Mouse (Mus musculus) urinary bladder, postnatal 10 days (tissue): Measurements from ENCODE around the gene Nelfb.

ENCODE experiments used
- DNase-seq: peaks from one replicate; pipeline ENCODE4 v3.0.0; 2022; ENCODE audit warnings: low spot score

Nelfb gene

DNA sequence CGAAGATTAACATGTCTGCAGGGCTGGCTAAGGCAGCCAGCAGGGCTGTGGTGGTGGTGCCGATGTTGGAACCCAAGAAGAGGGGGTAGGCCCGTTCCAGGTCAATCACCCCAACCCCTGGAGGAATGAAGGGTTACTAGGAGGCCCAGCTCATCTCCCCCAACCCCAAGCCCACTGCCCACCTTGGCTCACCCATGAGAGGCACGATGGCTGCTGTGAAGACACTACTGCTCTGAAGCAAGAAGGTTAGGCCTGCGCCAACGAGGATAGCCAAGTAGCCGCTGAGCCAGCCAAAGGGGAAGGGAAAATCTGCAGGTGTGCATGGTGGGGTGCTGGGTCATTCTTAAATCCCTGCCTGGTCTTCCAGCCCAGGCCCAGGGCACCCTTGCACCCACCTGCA lies 19.3 kb upstream of the Nelfb start:
- DNase-seq, result no peak

DNA sequence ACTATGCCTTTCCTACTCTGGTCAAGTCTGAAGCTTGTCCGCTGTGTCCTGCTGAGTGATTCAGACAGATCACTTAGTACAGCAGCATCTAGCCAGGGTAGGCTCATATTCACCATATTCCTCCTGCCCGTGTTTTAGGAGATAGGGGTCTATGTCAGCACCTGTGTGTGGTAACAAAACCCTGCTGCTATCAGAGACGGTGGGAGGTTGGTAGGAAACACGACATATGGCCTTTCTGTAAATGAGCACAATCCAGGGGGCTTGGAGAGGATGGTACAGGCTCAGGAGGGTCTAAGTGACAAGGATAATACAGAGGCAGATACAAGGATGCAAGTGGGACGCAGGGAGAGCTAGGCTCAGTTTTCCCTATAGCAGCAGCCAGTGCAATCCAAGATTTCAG lies 18.3 kb upstream of the Nelfb start:
- no peak for DNase-seq

GRCm38 (mm10) chr2:25228995-25229530 lies 17.8 kb upstream of the Nelfb start:
- DNase-seq, result no peak

GRCm38 (mm10) chr2:25228431-25228889 lies 17.2 kb upstream of the Nelfb start:
- peak; percentile 79 for DNase-seq

GRCm38 (mm10) chr2:25227406-25227805 lies 16.1 kb upstream of the Nelfb start:
- DNase-seq, result no peak

DNA sequence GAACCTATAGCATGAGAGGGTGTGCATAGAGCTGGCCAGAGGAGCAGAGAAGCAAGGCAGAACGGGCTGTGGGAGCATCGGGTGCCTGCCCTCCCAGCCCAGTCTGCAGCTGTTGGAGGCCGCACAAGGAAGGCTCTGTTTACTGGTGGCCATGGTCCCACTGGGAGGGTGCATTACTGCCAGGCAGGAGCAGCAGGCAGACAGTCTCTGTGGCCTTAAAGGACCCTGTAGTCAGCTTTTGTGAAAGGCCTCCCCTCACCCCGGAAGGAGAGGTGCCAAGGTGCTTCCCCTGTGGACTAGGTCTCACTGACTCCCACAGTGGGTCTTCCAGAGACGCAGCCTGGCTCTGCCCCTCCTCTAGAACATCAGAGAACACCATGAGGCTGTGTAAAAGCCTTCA lies 15.6 kb upstream of the Nelfb start:
- DNase-seq, result no peak

DNA sequence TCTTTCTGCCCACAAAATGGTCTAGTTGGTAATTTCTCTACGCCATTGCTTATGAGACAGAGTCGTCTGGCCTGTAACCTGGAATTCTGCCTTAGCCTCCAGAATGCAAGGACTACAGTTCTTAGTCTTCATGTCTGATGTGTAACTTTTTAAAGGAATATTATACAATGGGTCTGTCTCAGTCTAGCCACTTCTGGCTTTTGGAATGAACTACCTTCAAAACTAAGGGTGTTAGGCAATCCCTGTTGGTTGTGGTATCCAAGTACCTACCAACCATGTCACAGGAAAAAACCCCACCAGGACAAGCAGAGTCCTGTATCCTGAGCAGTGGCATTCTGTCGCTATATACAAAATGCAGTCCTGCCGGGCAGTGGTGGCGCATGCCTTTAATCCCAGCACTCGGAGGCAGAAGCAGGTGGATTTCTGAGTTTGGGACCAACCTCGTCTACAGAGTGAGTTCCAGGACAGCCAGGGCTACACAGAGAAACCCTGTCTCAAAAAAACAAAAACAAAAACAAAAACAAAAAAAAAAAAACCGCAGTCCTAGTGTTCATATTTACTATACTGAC lies 14.6 kb upstream of the Nelfb start:
- no peak for DNase-seq

DNA sequence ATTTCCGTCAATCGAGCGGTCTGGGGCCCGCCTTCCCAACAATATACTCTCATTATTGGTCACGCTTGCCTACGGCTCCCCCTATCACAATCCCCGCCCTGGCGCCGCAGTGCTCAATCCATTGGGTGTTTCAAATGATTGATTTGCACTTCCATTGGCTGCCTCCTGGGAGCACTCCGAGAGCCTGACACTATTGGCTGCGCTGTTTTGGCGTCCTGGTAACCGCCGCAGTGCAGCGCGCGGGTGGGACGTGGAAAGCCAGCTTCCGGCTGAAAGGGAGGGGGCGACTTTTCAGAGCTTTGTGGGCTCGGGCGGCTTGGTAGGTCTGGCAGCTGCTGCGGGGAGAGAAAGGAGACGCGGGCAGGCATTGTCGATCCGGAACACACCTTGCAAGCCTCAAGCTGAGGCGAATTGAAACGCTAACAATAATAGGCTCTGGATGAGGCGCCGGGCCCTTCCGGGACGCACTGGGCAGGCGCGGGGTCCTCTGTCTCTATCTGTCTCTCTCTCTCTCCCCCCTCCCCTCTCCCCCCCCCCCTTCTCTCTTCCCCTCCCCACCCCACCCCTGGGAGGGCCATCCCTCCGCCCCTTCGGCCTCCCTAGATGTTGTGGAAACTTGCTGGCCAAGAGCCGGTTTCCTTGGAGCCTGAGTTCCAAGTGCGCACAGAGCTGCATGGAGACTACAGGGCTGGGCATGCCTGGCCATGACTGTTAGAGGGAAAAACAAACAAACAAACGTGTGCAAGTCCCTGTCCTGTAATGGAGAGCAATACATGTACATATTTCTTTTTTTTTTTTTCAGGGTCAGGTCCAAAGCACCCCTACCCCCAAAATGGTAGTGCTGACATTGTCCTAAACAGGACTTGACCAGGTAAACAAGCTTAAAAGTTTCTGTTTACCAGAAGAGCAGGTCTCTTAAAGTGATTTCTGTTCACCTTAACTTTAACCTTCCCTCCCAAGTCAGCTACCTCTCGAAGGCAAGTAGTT lies 13.8 kb upstream of the Nelfb start:
- peak; percentile 88 for DNase-seq

- DNase-seq, result no peak
These were observed 13.1 kb upstream of the Nelfb start, which contains the start of gene Tubb4b for GRCm38 (mm10) chr2:25224492-25224765. Gene Tubb4b, minus strand, starts transcription at chr2:25224702.

- DNase-seq, result peak; percentile 46
These were observed 12.6 kb upstream of the Nelfb start for GRCm38 (mm10) chr2:25223681-25224491.

DNA sequence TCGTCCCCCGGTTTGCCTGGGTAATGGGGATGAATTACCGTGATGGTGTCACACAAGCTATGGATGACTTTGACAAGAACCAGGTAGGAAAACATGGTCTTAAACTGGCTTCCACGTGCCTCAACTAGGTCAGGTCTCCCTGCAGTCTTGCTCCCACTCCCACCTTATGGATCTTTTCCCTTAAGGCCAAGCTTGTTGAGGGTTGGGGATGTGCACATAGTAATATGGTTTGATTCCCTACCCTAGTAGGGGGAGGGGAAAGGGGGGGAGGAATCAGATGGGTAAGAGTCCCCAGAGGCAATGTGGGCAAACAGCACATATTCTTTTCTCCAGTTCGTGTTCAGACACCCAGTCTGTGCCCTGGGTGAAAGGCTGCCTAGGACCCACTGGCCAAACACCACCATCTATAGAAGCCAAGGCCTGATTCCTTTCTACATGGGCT lies 10.1 kb upstream of the Nelfb start:
- no peak for DNase-seq

GRCm38 (mm10) chr2:25218445-25218844 lies 7.2 kb upstream of the Nelfb start, which contains the start of gene Fam166a:
Gene Fam166a, plus strand, starts transcription at chr2:25218745.
- DNase-seq, result no peak

- no peak for DNase-seq
These were observed 6.4 kb upstream of the Nelfb start for GRCm38 (mm10) chr2:25217666-25218065.

- no peak for DNase-seq
These were observed 3.2 kb upstream of the Nelfb start, which contains the start of gene Stpg3 for GRCm38 (mm10) chr2:25214444-25214843. Gene Stpg3, minus strand, starts transcription at chr2:25214637.

DNA sequence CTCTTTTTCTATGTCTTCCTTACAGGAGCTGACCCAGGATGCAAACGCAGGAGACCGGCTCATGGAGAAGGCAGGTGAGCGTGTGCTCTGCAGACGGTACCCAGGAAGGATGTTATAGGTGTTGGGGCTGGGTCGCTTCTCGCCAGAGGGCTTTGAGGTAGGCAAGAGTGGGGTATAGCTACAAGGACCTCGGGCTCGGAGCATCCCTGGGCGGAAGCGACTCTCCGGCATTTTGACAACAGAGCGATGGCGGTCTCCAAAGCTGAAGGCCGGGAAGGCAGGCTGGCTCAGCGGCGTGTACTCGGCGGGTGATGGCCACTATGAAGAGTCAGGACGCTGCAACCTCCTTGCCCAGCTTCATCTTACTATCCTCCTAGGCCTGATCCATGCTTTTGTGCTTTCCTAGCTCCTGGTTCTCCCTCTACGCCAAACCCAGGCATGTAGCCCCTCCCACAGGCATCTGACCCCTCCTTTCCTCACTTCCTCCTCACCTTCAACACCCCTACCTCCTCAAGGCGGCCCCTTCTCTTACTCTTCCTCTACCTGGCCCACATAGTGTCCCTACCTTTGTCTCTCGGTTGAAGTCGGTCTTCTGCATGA lies 2.1 kb upstream of the Nelfb start:
- no peak for DNase-seq

- no peak for DNase-seq
These were observed 603 bp downstream of the Nelfb start for GRCm38 (mm10) chr2:25210686-25211085.

GRCm38 (mm10) chr2:25207593-25207992 lies 3.7 kb downstream of the Nelfb start:
- DNase-seq, result no peak

DNA sequence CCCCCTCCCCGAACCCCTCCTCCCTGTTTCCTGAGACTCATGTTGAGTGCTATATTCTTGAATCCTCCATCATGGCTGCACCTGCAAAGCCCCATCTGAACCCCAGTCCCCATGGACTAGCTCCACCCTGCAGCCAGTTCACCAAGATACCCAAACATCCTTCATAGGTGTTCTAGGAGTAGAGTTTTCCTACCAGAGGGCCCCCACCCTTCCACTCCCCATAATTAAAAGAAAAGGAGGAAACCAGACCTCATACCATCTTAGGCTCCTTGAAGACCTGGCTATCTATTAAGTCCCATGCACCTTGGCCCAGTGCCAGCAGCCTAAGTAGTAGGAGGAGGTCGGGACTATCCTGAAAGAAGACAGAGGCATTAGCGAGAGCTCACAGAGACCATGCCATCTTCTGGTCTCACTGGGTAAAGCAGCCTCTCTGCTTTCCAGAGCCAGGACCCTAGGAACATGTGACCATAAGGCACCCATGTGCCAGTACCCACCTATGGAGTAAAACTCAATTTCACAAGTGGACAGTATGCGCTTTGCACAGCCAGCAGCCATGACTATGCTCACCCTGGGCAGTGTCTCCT lies 7.6 kb downstream of the Nelfb start:
- no peak for DNase-seq

DNA sequence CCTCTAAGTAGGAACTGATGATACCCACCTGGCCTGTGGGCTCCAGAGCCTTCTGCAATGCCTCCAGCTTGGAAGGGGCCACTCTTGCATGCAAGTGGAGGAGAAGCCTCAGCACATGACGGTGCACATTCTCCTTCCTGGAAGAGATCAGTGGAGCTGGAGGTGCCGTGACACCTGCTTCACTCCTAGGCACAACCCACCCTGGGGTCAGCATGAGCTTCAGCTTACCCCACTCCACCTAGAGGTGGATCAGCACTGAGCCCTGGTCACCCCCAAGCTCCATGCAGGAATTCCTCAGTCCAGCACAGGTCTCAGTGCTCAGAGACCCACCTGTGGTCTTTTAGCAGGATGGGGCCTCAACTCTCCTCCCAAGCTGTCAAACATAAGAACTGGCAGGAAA lies 10.7 kb downstream of the Nelfb start:
- no peak for DNase-seq

DNA sequence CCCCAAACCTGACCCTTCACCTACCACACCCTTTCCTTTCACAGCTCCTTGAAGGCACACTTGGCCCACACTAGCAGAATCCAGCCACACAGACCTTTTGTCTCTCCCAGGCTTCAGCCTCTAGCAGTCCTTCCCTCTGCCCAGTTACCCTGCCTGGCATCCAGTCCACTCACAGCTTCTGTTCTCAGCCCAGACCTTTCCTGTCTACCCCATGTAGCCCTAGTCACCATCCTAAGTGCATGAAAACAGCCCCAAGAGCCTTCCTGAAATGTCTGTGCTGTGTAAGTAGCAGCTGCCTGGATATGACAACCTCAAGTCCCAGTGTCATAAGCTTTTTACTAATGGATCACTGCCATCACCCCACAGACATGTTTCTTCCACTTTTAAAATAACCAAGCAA lies 13.3 kb downstream of the Nelfb start:
- no peak for DNase-seq

- no peak for DNase-seq
These were observed 14.1 kb downstream of the Nelfb start for GRCm38 (mm10) chr2:25197191-25197590.
